Mouse (Mus musculus): ENCODE data around the gene Cox8a.

- TF ChIP-seq CTCF (IDR thresholded peaks at IDR 0.05) (no peak), EP300 (IDR thresholded peaks at IDR 0.05; ENCODE audit: insufficient read depth, low read depth, low read length) (no peak)
These were observed 12.1 kb downstream of the Cox8a start for GRCm38 (mm10) chr19:7205326-7205725.

Measured in heart, adult 2 months (tissue).